Mouse (Mus musculus) cerebellum, adult 11 months (tissue): ENCODE data around the gene Capns1.

ENCODE experiments used
- DNase-seq: peaks from one replicate; pipeline ENCODE4 v3.0.0; 2022

Gene Capns1

GRCm38 (mm10) chr7:30170283-30170951, 28.2 kb downstream of the Capns1 start:
- no peak for DNase-seq

- peak; percentile 87 for DNase-seq
These were observed 28.9 kb downstream of the Capns1 start, which contains the start of gene Zfp146 for GRCm38 (mm10) chr7:30169583-30170282. Gene Zfp146 (minus strand): TSS chr7:30169750.

GRCm38 (mm10) chr7:30168914-30169582, 29.6 kb downstream of the Capns1 start:
- DNase-seq = no peak

GRCm38 (mm10) chr7:30164745-30165144, 33.9 kb downstream of the Capns1 start:
- DNase-seq = no peak

- DNase-seq = no peak
These were observed 35.5 kb downstream of the Capns1 start for GRCm38 (mm10) chr7:30163113-30163512.

- DNase-seq = no peak
These were observed 43.1 kb downstream of the Capns1 start for GRCm38 (mm10) chr7:30155507-30155906.

GRCm38 (mm10) chr7:30154040-30154439, 44.6 kb downstream of the Capns1 start:
- no peak for DNase-seq

- no peak for DNase-seq
These were observed 51.6 kb downstream of the Capns1 start for GRCm38 (mm10) chr7:30147011-30147410.

- peak; percentile 34 for DNase-seq
These were observed 54.9 kb downstream of the Capns1 start for GRCm38 (mm10) chr7:30143555-30144209.

GRCm38 (mm10) chr7:30143170-30143554, 55.4 kb downstream of the Capns1 start:
- no peak for DNase-seq
